Mouse (Mus musculus): Measurements from ENCODE around the gene Chst1. TPM values are rescaled to one million over a fixed set of nuclear protein-coding genes. Genes with fewer than 3 reads are reported as not detected.
A peak's percentile ranks its signal among the peaks of the same experiment; 100 is the strongest.

Gene Chst1
- total and polyA plus RNA-seq, 3 experiments, result 1.7 to 8.7 (median 2.4) TPM

DNA sequence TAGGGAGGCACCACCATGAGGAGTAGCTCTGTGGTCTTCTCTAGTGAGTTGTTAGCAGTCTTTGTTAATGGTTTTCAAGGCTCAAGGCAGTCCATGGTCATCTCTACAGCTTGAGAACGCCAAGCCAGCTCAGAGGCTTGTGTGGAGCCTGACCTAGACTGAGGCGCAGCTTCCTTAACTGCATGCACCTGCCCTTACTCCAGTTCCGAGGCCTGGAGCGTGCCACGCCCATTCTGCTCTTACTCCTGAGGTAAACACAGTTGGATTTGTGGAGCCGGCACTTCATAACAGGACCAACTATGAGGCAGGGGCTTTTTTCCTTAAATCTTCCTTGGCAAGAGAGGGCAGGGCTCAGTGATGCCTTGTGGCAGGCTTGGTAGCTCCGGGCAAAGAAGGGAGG lies 18.2 kb upstream of the Chst1 start:
- intact Hi-C loops (cut with DNase I), result no loop called here
- H3K4me1 ChIP-seq (ENCODE audit: control insufficient read depth, insufficient read depth, low read length), result no peaks in the 10 kb centered on the region
- no peaks in the 10 kb centered on the region for H3K79me2 ChIP-seq (replicated peaks; ENCODE audit: control insufficient read depth, insufficient read depth, low read length)
- H3K4me3 ChIP-seq, result no peak overlapping the region
- no peak overlapping the region for H3K9ac ChIP-seq (ENCODE audit: low read depth, low read length)
- H3K27ac ChIP-seq, result no peak overlapping the region
- no peak for TF ChIP-seq POLR2A (IDR thresholded peaks at IDR 0.05; ENCODE audit: insufficient read depth, low read depth, low read length)
- TF ChIP-seq EP300 (IDR thresholded peaks at IDR 0.05; ENCODE audit: insufficient read depth, low read depth, low read length), result no peak
- no peak for TF ChIP-seq CTCF (IDR thresholded peaks at IDR 0.05)
- 87% methylated on average over 7 of the region's 7 CpGs for WGBS
- no peaks in the 10 kb centered on the region; the same call in 1 of the 2 replicates for H3K27me3 ChIP-seq (ENCODE audit: control insufficient read depth, insufficient read depth, low read length)
- no peak for DNase-seq
- H3K36me3 ChIP-seq (ENCODE audit: control insufficient read depth, insufficient read depth, low read length), result no peaks in the 10 kb centered on the region

DNA sequence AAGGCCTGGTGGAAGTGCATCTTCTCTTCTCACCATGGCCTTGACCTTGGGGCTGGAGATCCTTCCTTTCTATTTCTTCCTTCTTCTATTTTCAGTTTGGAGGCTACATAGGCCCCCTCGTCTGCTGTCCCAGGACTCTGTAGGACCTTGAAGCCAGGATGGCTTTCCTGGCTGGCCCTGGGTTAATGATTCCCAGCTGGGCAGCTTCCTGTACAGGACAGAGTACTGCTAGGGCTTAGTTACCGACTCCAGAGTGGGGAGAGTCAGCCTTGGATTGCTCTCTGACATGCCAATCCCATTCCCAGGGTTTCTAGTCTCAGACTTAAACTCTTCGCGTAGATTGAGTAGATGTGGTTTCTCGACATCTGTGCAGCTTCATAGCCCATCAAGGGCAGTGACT lies 16.9 kb upstream of the Chst1 start:
- H3K36me3 ChIP-seq (ENCODE audit: control insufficient read depth, insufficient read depth, low read length), result no peaks in the 10 kb centered on the region
- no peak overlapping the region for H3K27ac ChIP-seq
- H3K79me2 ChIP-seq (replicated peaks; ENCODE audit: control insufficient read depth, insufficient read depth, low read length), result no peaks in the 10 kb centered on the region
- intact Hi-C loops (cut with DNase I), result no loop called here
- H3K4me1 ChIP-seq (ENCODE audit: control insufficient read depth, insufficient read depth, low read length), result no peaks in the 10 kb centered on the region
- H3K4me3 ChIP-seq, result no peak overlapping the region
- DNase-seq, result no peak
- H3K9ac ChIP-seq (ENCODE audit: low read depth, low read length), result no peak overlapping the region
- TF ChIP-seq POLR2A (IDR thresholded peaks at IDR 0.05; ENCODE audit: insufficient read depth, low read depth, low read length) (no peak), EP300 (IDR thresholded peaks at IDR 0.05; ENCODE audit: insufficient read depth, low read depth, low read length) (no peak), CTCF (IDR thresholded peaks at IDR 0.05) (no peak)
- H3K27me3 ChIP-seq (ENCODE audit: control insufficient read depth, insufficient read depth, low read length), result no peaks in the 10 kb centered on the region; the same call in 1 of the 2 replicates
- 66% methylated on average over 5 of the region's 5 CpGs for WGBS

DNA sequence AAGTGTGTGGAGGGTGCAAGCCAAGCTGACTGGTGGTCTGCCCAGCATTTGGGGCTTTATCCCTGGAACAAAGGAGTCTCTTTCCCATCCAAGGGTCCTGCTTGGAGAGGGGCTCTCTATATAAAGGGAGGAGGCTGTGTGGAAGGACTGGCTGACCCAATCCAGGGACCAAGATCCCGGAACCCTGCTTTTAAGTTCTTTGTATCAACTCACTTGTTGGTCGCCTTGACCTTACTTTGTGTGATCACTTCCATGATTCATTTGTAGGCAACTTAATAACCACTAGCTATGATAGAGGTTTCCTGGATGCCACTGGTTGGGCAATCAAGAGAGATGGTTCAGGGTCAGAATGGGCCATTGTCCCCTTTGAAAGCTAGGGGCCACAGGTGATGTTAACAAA lies 11.7 kb upstream of the Chst1 start:
- Histone ChIP-seq H3K36me3 (ENCODE audit: control insufficient read depth, insufficient read depth, low read length) (no peaks in the 10 kb centered on the region), H3K9ac (ENCODE audit: low read depth, low read length) (no peak overlapping the region), H3K27ac (no peak overlapping the region), H3K79me2 (replicated peaks; ENCODE audit: control insufficient read depth, insufficient read depth, low read length) (no peaks in the 10 kb centered on the region), H3K4me1 (ENCODE audit: control insufficient read depth, insufficient read depth, low read length) (no peaks in the 10 kb centered on the region), H3K27me3 (ENCODE audit: control insufficient read depth, insufficient read depth, low read length) (no peaks in the 10 kb centered on the region; the same call in 1 of the 2 replicates), H3K4me3 (no peak overlapping the region)
- TF ChIP-seq POLR2A (IDR thresholded peaks at IDR 0.05; ENCODE audit: insufficient read depth, low read depth, low read length) (no peak), CTCF (IDR thresholded peaks at IDR 0.05) (no peak), EP300 (IDR thresholded peaks at IDR 0.05; ENCODE audit: insufficient read depth, low read depth, low read length) (no peak)
- intact Hi-C loops (cut with DNase I), result no loop called here
- 97% methylated on average over 2 of the region's 2 CpGs for WGBS
- DNase-seq, result no peak

DNA sequence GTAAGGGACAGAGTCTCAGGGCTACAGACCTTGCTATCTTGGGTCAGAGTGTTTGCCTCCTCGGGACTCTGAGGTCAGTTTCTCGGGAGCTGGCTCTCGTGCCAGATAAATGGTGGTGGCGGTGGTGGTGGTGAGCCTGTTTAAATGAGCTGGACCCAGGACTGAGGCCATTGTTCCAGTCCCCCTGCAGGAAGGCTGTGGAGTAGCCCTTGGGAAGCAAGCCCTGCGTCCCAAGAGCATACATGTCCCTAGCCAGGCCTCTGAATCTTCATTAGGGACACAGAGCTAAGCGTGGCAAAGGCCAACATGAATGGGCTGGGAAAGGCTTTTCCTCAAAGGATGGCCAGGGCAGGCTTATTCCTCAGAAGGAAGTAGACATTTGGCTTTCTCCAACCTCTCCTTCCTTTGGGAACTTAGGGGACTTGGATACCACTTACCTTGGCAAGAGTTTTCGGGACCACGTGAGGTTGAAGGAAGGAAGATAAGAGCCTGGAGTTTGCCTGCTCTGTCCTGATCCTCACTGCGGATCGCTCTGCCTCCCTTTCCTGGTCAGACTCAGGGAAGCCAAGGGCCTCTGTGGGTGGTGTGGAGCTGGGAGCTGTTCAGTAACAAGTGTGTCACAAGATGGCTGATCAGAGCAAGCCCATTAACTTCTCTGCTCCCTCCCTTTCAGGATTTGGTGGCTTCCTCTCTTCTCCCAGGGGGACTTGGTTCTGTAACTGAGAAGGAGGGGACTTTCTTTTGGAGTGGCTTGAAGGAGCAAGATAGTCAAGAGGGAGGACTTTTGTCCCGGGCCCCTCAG lies 4.4 kb upstream of the Chst1 start:
- H3K36me3 ChIP-seq (ENCODE audit: control insufficient read depth, insufficient read depth, low read length), result no peaks in the 10 kb centered on the region
- no peak overlapping the region for H3K9ac ChIP-seq (ENCODE audit: low read depth, low read length)
- intact Hi-C loops (cut with DNase I), result loop anchor here (5.0 kb wide), 1 partner anchor 68 kb away; no protein-coding TSS in a partner anchor
- H3K27ac ChIP-seq, result peak overlapping the region; percentile 39
- peaks cover 8% of the 10 kb centered on the region for H3K4me1 ChIP-seq (ENCODE audit: control insufficient read depth, insufficient read depth, low read length)
- no peaks in the 10 kb centered on the region for H3K79me2 ChIP-seq (replicated peaks; ENCODE audit: control insufficient read depth, insufficient read depth, low read length)
- no peak for TF ChIP-seq EP300 (IDR thresholded peaks at IDR 0.05; ENCODE audit: insufficient read depth, low read depth, low read length)
- peak; percentile 56 for TF ChIP-seq CTCF (IDR thresholded peaks at IDR 0.05)
- 30% methylated on average over 11 of the region's 11 CpGs for WGBS
- peak; percentile 36 to 43 for DNase-seq
- no peak overlapping the region for H3K4me3 ChIP-seq
- no peaks in the 10 kb centered on the region; the same call in 1 of the 2 replicates for H3K27me3 ChIP-seq (ENCODE audit: control insufficient read depth, insufficient read depth, low read length)

DNA sequence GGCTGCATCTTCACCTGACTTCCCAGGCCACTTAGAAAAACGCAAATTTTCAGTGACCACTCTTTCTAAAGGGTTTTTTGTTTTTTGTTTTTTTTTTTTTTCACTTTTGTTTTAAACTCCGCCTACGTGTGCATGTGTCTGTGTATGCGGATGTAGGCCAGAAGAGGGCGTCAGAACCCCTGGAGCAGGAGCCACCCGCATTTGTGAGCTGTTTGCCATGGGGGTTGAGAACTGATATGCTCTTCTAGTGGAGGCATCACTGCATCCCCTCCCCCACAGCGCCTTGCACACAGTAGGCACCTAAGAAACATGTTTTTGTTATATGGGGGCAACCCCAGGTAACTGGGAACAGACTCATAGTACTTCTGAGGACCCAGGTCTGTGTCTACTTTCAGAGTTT lies 2.2 kb upstream of the Chst1 start:
- 35% methylated on average over 7 of the region's 7 CpGs for WGBS
- DNase-seq, result no peak
- H3K36me3 ChIP-seq (ENCODE audit: control insufficient read depth, insufficient read depth, low read length), result no peaks in the 10 kb centered on the region
- no peak overlapping the region for H3K27ac ChIP-seq
- H3K79me2 ChIP-seq (replicated peaks; ENCODE audit: control insufficient read depth, insufficient read depth, low read length), result no peaks in the 10 kb centered on the region
- no peaks in the 10 kb centered on the region; the same call in 1 of the 2 replicates for H3K27me3 ChIP-seq (ENCODE audit: control insufficient read depth, insufficient read depth, low read length)
- TF ChIP-seq POLR2A (IDR thresholded peaks at IDR 0.05; ENCODE audit: insufficient read depth, low read depth, low read length), result no peak
- peak; percentile 60 for TF ChIP-seq CTCF (IDR thresholded peaks at IDR 0.05)
- no peak overlapping the region for H3K9ac ChIP-seq (ENCODE audit: low read depth, low read length)
- H3K4me3 ChIP-seq, result no peak overlapping the region
- H3K4me1 ChIP-seq (ENCODE audit: control insufficient read depth, insufficient read depth, low read length), result peaks cover 11% of the 10 kb centered on the region
- intact Hi-C loops (cut with DNase I), result loop anchor here (5.0 kb wide), 1 partner anchor 70 kb away; no protein-coding TSS in a partner anchor

DNA sequence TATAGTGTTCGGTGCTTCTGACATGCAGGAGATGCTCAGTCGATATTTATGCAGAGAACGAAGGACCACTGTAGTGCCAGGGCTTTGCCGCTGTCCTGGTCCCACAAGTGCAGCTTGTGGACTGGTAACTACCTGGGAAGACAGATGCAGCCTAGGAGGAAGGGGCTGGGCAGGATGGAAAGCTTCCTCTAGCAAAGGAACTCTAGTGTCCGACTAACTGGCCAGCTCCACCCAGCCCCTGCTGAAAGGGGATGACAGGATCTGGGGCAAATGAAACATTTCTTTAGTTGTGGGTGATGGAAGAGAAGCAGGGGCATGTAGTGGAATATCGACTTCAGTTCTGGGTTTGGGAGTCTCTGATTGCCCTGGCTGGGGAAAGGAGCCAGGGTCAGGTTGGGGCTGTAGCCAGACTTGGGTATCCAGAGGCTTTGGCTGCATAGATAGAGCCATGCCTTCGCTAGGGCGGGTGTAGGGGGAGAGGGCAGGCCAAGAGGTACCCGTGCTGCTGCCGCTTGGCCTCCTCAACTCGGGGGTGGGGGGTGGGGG lies 493 bp upstream of the Chst1 start:
- Histone ChIP-seq H3K27me3 (ENCODE audit: control insufficient read depth, insufficient read depth, low read length) (no peaks in the 10 kb centered on the region; the same call in 1 of the 2 replicates), H3K9ac (ENCODE audit: low read depth, low read length) (no peak overlapping the region), H3K79me2 (replicated peaks; ENCODE audit: control insufficient read depth, insufficient read depth, low read length) (no peaks in the 10 kb centered on the region), H3K4me1 (ENCODE audit: control insufficient read depth, insufficient read depth, low read length) (peaks cover 11% of the 10 kb centered on the region), H3K4me3 (no peak overlapping the region; the same call in 1 of the 2 replicates), H3K36me3 (ENCODE audit: control insufficient read depth, insufficient read depth, low read length) (no peaks in the 10 kb centered on the region), H3K27ac (no peak overlapping the region; the same call in 1 of the 2 replicates)
- DNase-seq, result peak in 1 of 2 experiments; percentile 38
- TF ChIP-seq POLR2A (IDR thresholded peaks at IDR 0.05; ENCODE audit: insufficient read depth, low read depth, low read length) (no peak), EP300 (IDR thresholded peaks at IDR 0.05; ENCODE audit: insufficient read depth, low read depth, low read length) (no peak), CTCF (IDR thresholded peaks at IDR 0.05) (no peak)
- intact Hi-C loops (cut with DNase I), result loop anchor here (2.0 to 5.0 kb wide), 2 partner anchors 72 to 144 kb away; no protein-coding TSS in a partner anchor
- WGBS, result 28% methylated on average over 9 of the region's 11 CpGs
